Mouse (Mus musculus): Measurements from ENCODE around the gene Olfr1015. TPM values are rescaled to one million over a fixed set of nuclear protein-coding genes. Genes with fewer than 3 reads are reported as not detected.

Olfr1015 gene
- total RNA-seq (2014; fragmentation: Nextera tagmentation) = not detected in 2 replicates
- not detected in 2 replicates for total RNA-seq (2017)

- no peak for ATAC-seq (replicated peaks; ENCODE audit: poor library complexity, severe bottlenecking)
Observed at GRCm38 (mm10) chr2:85781717-85782116, at the start of gene Olfr1015. Gene Olfr1015 (plus strand): TSS chr2:85782017.

DNA sequence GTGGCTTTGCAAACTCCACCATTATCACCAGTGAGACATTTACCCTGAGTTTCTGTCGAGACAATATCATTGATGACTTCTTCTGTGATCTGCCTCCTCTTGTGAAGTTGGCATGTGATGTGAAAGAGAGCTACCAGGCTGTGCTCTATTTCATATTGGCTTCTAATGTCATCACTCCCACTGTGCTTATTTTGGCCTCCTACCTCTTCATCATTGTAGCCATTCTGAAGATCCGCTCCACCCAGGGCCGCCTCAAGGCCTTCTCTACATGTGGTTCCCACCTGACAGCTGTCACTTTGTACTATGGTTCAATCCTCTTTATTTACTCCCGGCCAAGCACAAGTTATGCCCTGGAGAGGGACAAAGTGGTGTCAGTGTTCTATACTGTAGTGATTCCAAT lies 28.0 kb upstream of the Olfr1015 start:
- ATAC-seq (replicated peaks; ENCODE audit: poor library complexity, severe bottlenecking) = no peak

- ATAC-seq (replicated peaks; ENCODE audit: poor library complexity, severe bottlenecking) = no peak
Observed at GRCm38 (mm10) chr2:85762666-85763065, 19.2 kb upstream of the Olfr1015 start, which contains the start of gene Olfr1012. Gene Olfr1012 (minus strand): TSS chr2:85762766.

DNA sequence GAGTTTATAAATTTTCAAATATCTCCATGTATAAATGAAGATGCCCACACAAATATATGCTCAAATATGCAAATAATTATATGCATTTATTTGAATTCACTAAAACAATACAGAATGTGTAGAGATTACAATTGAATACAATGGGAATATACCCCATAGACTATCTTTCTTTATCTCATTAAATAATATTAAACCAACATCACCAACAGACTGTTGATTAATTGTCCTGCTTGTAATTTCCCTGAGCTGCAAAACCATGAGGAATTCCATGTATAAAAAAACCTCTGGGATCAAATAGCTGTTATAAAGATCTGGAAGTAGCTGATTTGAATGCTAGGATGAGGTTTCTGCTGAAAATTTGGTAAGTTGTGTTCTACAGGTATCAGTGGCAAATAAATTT lies 15.0 kb upstream of the Olfr1015 start, which contains the start of gene Olfr1013:
TSS of gene Olfr1013 (plus strand) at position 301 of the 400 bp plus-strand sequence.
- no peak for ATAC-seq (replicated peaks; ENCODE audit: poor library complexity, severe bottlenecking)

DNA sequence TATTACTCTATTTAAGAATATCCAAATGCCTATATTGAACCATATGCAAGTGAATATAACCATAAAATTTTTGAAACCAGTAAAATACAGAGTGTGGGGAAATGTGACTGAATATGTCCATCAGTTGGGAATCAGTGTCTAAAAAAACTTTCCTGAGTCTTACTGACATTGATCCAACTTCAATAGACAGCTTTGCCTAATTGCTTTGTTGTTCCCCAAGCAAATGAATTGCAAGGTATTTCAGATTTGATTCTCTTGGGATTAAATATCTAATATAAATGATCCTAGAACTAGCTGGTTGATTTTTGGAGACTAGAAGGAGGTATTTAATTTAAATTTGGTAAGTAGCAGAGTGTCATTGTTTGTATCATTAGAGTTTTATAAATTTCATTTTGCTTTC lies 9.4 kb upstream of the Olfr1015 start, which contains the start of gene Olfr1014:
TSS of gene Olfr1014 (plus strand) at position 301 of the 400 bp plus-strand sequence.
- no peak for ATAC-seq (replicated peaks; ENCODE audit: poor library complexity, severe bottlenecking)

DNA sequence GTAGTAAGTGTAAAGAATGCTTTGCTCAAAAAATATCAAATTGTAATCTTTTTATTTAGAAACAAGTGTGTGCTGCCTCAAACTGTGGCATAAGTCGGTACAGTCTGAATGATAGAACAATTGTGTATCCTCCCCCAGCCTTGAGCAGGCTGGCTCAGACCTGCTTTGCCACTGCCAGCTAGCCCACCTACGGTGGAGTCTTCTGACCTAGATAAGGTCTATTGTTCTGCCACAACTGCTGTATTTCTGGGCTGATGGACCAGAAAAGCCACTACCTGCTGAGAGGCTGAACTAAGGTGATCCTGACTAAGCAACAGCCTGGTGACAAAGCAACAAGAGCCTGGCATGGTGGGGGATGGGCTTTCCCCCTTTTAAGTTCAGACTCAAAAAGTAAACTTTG lies 10.5 kb downstream of the Olfr1015 start:
- no peak for ATAC-seq (replicated peaks; ENCODE audit: poor library complexity, severe bottlenecking)

DNA sequence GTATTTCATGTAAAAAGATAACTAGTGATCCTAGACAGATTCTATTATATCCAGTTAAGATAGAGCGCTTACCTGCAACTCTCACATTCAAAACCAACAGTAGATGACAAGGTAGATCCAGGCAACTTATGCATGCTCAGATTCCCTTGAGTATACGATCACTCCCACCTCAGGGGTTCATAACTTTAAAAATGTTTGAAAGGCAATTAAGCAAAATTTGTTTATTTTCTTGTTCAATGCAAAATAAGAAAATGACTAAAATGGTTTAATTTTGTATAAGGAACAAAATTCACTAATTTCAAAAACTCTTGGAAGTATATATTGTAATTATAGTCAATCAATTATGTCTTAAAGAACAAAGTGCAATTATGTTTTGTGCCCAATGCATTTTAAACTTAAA lies 20.6 kb downstream of the Olfr1015 start, which contains the start of gene Olfr1016:
TSS of gene Olfr1016 (minus strand) at position 101 of the 400 bp plus-strand sequence.
- no peak for ATAC-seq (replicated peaks; ENCODE audit: poor library complexity, severe bottlenecking)

DNA sequence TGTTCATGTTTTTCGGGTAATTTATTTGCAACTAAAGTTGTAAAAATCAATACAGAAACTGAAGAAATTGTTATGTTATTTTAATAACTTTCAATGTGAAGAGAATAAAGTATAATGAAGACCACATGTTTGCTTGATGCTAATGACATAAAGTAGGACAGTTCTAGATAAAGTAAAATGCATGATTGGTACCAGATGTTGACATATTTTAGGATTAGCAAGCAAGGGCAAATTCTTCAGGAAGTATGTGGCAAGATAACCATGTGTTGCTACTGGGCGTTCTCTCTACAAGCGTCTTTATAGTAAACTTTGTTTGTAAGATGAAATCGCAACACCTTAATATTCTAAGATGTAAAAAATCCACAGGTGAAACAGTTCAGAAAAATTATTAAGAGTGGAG lies 22.7 kb downstream of the Olfr1015 start:
- ATAC-seq (replicated peaks; ENCODE audit: poor library complexity, severe bottlenecking) = no peak

- no peak for ATAC-seq (replicated peaks; ENCODE audit: poor library complexity, severe bottlenecking)
Observed at GRCm38 (mm10) chr2:85818179-85818578, 36.4 kb downstream of the Olfr1015 start, which contains the start of gene Olfr1018. Gene Olfr1018 (plus strand): TSS chr2:85818479.

Other genes starting within 250 kb of the Olfr1015 start
- gene Olfr996, start 202.8 kb upstream of the Olfr1015 start, total RNA-seq (2014; fragmentation: Nextera tagmentation) = not detected in 2 replicates
- gene Olfr996, start 202.8 kb upstream of the Olfr1015 start, total RNA-seq (2017) = not detected in 2 replicates
- gene Olfr998, start 193.1 kb upstream of the Olfr1015 start, total RNA-seq (2014; fragmentation: Nextera tagmentation) = not detected in 2 replicates
- gene Olfr998, start 193.1 kb upstream of the Olfr1015 start, total RNA-seq (2017) = not detected in 2 replicates
- not detected in 2 replicates for gene Olfr1000, start 170.1 kb upstream of the Olfr1015 start, total RNA-seq (2014; fragmentation: Nextera tagmentation)
- not detected in 2 replicates for gene Olfr1000, start 170.1 kb upstream of the Olfr1015 start, total RNA-seq (2017)
- not detected in 2 replicates for gene Olfr1002, start 131.3 kb upstream of the Olfr1015 start, total RNA-seq (2014; fragmentation: Nextera tagmentation)
- gene Olfr1002, start 131.3 kb upstream of the Olfr1015 start, total RNA-seq (2017) = not detected in 2 replicates
- gene Olfr154, start 117.6 kb upstream of the Olfr1015 start, total RNA-seq (2014; fragmentation: Nextera tagmentation) = not detected in 2 replicates
- not detected in 2 replicates for gene Olfr154, start 117.6 kb upstream of the Olfr1015 start, total RNA-seq (2017)
- not detected in 2 replicates for gene Olfr1006, start 103.2 kb upstream of the Olfr1015 start, total RNA-seq (2014; fragmentation: Nextera tagmentation)
- gene Olfr1006, start 103.2 kb upstream of the Olfr1015 start, total RNA-seq (2017) = not detected in 2 replicates
- not detected in 2 replicates for gene Olfr1008, start 92.6 kb upstream of the Olfr1015 start, total RNA-seq (2014; fragmentation: Nextera tagmentation)
- not detected in 2 replicates for gene Olfr1008, start 92.6 kb upstream of the Olfr1015 start, total RNA-seq (2017)
- not detected in 2 replicates for gene Olfr1009, start 66.6 kb upstream of the Olfr1015 start, total RNA-seq (2014; fragmentation: Nextera tagmentation)
- not detected in 2 replicates for gene Olfr1009, start 66.6 kb upstream of the Olfr1015 start, total RNA-seq (2017)
- gene Olfr1012, start 19.3 kb upstream of the Olfr1015 start, total RNA-seq (2014; fragmentation: Nextera tagmentation) = not detected in 2 replicates
- gene Olfr1012, start 19.3 kb upstream of the Olfr1015 start, total RNA-seq (2017) = not detected in 2 replicates
- gene Olfr1013, start 14.9 kb upstream of the Olfr1015 start, total RNA-seq (2014; fragmentation: Nextera tagmentation) = not detected in 2 replicates
- gene Olfr1013, start 14.9 kb upstream of the Olfr1015 start, total RNA-seq (2017) = not detected in 2 replicates
- gene Olfr1014, start 9.3 kb upstream of the Olfr1015 start, total RNA-seq (2014; fragmentation: Nextera tagmentation) = not detected in 2 replicates
- gene Olfr1014, start 9.3 kb upstream of the Olfr1015 start, total RNA-seq (2017) = not detected in 2 replicates
- gene Olfr1016, start 20.5 kb downstream of the Olfr1015 start, total RNA-seq (2014; fragmentation: Nextera tagmentation) = not detected in 2 replicates
- gene Olfr1016, start 20.5 kb downstream of the Olfr1015 start, total RNA-seq (2017) = not detected in 2 replicates
- not detected in 2 replicates for gene Olfr1018, start 36.5 kb downstream of the Olfr1015 start, total RNA-seq (2014; fragmentation: Nextera tagmentation)
- gene Olfr1018, start 36.5 kb downstream of the Olfr1015 start, total RNA-seq (2017) = not detected in 2 replicates
- not detected in 2 replicates for gene Olfr1019, start 63.5 kb downstream of the Olfr1015 start, total RNA-seq (2014; fragmentation: Nextera tagmentation)
- gene Olfr1019, start 63.5 kb downstream of the Olfr1015 start, total RNA-seq (2017) = not detected in 2 replicates
- not detected in 2 replicates for gene Olfr1020, start 65.0 kb downstream of the Olfr1015 start, total RNA-seq (2014; fragmentation: Nextera tagmentation)
- not detected in 2 replicates for gene Olfr1020, start 65.0 kb downstream of the Olfr1015 start, total RNA-seq (2017)
- gene Olfr1022, start 86.6 kb downstream of the Olfr1015 start, total RNA-seq (2014; fragmentation: Nextera tagmentation) = not detected in 2 replicates
- not detected in 2 replicates for gene Olfr1022, start 86.6 kb downstream of the Olfr1015 start, total RNA-seq (2017)
- not detected in 2 replicates for gene Olfr1023, start 103.6 kb downstream of the Olfr1015 start, total RNA-seq (2014; fragmentation: Nextera tagmentation)
- not detected in 2 replicates for gene Olfr1023, start 103.6 kb downstream of the Olfr1015 start, total RNA-seq (2017)
- not detected in 2 replicates for gene Olfr1024, start 123.0 kb downstream of the Olfr1015 start, total RNA-seq (2014; fragmentation: Nextera tagmentation)
- not detected in 2 replicates for gene Olfr1024, start 123.0 kb downstream of the Olfr1015 start, total RNA-seq (2017)
- gene Olfr1025-ps1, start 133.2 kb downstream of the Olfr1015 start, total RNA-seq (2014; fragmentation: Nextera tagmentation) = not detected in 2 replicates
- gene Olfr1025-ps1, start 133.2 kb downstream of the Olfr1015 start, total RNA-seq (2017) = not detected in 2 replicates
- not detected in 2 replicates for gene Olfr1026, start 139.5 kb downstream of the Olfr1015 start, total RNA-seq (2014; fragmentation: Nextera tagmentation)
- gene Olfr1026, start 139.5 kb downstream of the Olfr1015 start, total RNA-seq (2017) = not detected in 2 replicates
- not detected in 2 replicates for gene Olfr1028, start 168.4 kb downstream of the Olfr1015 start, total RNA-seq (2014; fragmentation: Nextera tagmentation)
- gene Olfr1028, start 168.4 kb downstream of the Olfr1015 start, total RNA-seq (2017) = not detected in 2 replicates
- gene Olfr1029, start 191.9 kb downstream of the Olfr1015 start, total RNA-seq (2014; fragmentation: Nextera tagmentation) = not detected in 2 replicates
- not detected in 2 replicates for gene Olfr1029, start 191.9 kb downstream of the Olfr1015 start, total RNA-seq (2017)
- gene Olfr1030, start 197.3 kb downstream of the Olfr1015 start, total RNA-seq (2014; fragmentation: Nextera tagmentation) = not detected in 2 replicates
- not detected in 2 replicates for gene Olfr1030, start 197.3 kb downstream of the Olfr1015 start, total RNA-seq (2017)
- not detected in 2 replicates for gene Olfr1031, start 208.3 kb downstream of the Olfr1015 start, total RNA-seq (2014; fragmentation: Nextera tagmentation)
- gene Olfr1031, start 208.3 kb downstream of the Olfr1015 start, total RNA-seq (2017) = not detected in 2 replicates
- not detected in 2 replicates for gene Olfr1032, start 223.5 kb downstream of the Olfr1015 start, total RNA-seq (2014; fragmentation: Nextera tagmentation)
- not detected in 2 replicates for gene Olfr1032, start 223.5 kb downstream of the Olfr1015 start, total RNA-seq (2017)
- gene Olfr1033, start 238.6 kb downstream of the Olfr1015 start, total RNA-seq (2014; fragmentation: Nextera tagmentation) = 0.71 TPM in 1 of 2 replicates, not detected in the other
- gene Olfr1033, start 238.6 kb downstream of the Olfr1015 start, total RNA-seq (2017) = not detected in 2 replicates

Data from granulocyte monocyte progenitor cell, adult 5-6 weeks (primary cell).